Mouse (Mus musculus): ENCODE results near the gene Kpna3. TPM values are rescaled to one million over a fixed set of nuclear protein-coding genes. Genes with fewer than 3 reads are reported as not detected.

The Kpna3 gene
- total RNA-seq (2023) = 10 to 100 TPM; 21.3 to 23.8 TPM

DNA sequence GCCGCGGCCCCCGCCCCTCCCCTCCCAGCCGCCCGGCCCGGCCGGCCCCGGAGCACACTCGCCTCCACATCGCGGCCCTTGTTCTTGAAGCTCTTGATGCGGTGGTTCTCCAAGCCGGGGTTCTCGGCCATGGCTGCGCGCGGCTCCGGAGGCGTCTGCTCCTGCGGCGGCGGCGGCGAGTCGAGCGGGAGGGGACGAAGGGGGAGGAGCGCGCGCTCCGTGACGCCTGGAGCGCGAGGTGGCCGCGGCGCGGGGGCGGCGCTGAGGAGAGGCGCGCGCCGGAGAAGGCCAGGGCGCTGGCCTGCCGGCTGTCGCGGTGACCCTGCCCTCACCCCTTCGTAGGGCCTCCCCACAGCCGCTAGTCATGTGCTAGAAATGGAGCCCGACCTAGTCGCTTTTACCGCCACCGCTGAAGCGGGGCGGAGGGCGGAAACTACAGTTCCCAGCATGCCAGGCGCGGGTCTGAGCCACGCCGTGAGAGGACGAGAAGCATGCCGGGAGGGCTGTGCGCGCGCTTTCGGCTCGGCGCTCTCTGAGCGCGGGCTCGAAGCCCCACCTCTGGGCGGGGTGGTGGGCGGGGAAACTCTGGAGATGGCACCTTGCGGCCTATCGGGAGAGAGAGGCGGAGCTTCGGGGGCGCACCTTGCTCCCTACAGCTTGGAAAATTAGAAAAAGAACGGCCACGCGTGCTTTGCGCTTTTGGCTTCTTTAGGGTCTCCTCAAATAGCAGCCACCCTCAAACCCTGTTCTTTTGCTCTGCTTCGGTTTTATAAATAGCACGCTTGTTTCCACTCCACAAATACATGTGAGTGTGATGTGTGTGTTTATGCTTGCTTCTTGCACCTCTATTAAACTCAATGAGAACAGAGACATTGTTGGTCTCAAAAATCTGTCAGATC lies at the start of gene Kpna3:
Kpna3 (minus strand) TSS at position 214 of the 899 bp plus-strand sequence.

DNA sequence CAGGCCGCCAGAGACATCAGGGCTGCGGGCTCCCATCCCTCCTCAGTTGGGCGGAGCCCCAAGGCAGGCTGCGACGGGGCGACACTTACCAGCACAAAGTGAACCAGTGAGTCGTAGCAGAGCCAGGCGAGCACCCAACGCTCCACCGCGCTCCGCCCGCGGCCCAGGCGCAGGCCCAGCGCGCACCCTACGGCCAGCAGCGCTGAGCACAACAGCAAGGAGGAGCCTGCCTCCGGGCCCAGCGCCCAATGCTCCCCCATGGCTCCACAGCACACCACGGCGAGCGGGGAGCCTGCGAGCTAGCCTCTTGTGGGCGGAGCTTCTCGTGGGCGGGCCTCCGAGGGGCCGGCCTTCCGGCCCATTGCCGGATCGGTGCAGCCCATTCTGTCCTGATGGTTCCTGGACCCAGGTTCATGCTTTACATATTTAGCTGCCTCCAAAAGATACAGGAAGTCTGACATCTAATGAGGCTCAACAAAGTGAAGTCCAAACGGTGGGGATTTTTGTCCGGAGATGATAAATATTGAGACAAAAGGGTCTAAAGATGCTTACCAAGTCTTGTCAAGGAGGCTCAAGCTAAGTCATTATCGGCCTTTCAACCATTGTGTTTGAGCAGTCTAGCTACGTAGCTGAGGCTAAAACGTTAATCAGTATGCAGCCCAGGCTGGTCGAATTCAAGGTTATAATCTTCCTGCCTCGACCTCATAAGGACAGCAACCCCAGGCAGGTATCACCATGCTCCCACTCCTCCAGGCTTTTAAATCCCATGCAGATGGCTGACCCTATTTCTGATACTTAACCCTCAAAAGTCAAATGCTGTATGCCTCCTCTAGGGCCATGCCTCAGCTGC lies 79.3 kb downstream of the Kpna3 start, which contains the start of gene Ebpl:
Ebpl (minus strand) TSS at position 309 of the 850 bp plus-strand sequence.

Other genes with a start within 250 kb of the Kpna3 start
- not detected for gene Sgcg, start 181.4 kb downstream of the Kpna3 start, total RNA-seq (2023)
- gene Arl11, start 130.1 kb downstream of the Kpna3 start, total RNA-seq (2023) = 10 to 100 TPM; 54.3 to 55.0 TPM
- 1 to 10 TPM; 1.3 to 1.6 TPM for gene Ebpl, start 79.4 kb downstream of the Kpna3 start, total RNA-seq (2023)
- 1 to 10 TPM; 6.0 to 7.7 TPM for gene Spryd7, start 117.0 kb upstream of the Kpna3 start, total RNA-seq (2023)
- 1 to 10 TPM; 2.1 to 3.5 TPM for gene Trim13, start 158.4 kb upstream of the Kpna3 start, total RNA-seq (2023)
- under 1 TPM in 1 of 2 experiments, not detected in 1; 0.30 TPM for gene Kcnrg, start 167.6 kb upstream of the Kpna3 start, total RNA-seq (2023)